Mouse (Mus musculus) ES-E14 (cell line): ENCODE measurements around the gene Adgrf1.

Source experiments
- CHD2 ChIP-seq: IDR thresholded peaks from 2 replicates; pipeline ENCODE4 v1.6.1; 2014; ENCODE audit warnings: mild to moderate bottlenecking, low read depth, low read length, inconsistent platforms
- ZC3H11A ChIP-seq: IDR thresholded peaks from 2 replicates; pipeline ENCODE4 v1.6.1; 2012; ENCODE audit warnings: low read depth, mild to moderate bottlenecking, inconsistent platforms, low read length, borderline replicate concordance

GRCm38 (mm10) chr17:43327810-43328209, 57.7 kb downstream of the Adgrf1 start:
- TF ChIP-seq ZC3H11A = no peak
- no peak for TF ChIP-seq CHD2
